ENCODE assay signal across 11 mouse cellular contexts in the genomic region with DNA sequence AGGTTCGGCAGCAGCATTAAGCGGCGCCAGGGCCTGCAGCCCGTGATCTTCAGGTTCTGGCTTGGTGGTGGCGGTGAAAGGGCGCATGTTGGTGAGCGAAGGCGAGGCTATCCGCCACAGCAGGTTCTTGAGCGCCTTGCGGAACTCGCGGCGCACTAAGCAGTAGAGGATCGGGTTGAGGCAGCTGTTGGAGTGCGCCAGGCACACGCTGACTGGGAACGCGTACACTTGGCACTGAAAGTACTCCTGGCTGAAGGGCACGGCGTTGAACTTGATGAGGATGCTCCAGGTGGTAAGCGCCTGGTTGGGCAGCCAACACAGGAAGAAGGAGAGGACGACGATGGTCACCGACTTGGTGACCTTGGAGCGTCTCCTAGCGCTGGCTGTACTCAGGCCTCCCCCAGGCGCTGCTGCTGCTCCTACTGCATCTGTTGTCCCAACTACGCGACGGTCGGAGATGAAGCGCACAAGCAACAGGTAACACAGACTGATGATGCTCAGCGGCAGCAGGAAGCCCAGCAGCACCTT. TPM values are rescaled to one million over a fixed set of nuclear protein-coding genes. Genes with fewer than 3 reads are reported as not detected.
DNase-seq lines count a peak whose midpoint lies in the region; ATAC-seq and TF ChIP-seq lines count a peak whose summit lies in the region.
"Had no signal": no experiment of that assay in that cellular context is flagged by ENCODE, and none has a peak within 500 bp of the region (broad histone marks: within the 10 kb centered on the region; RNA-seq: fewer than 3 reads in every experiment).

No protein-coding gene starts in this region.

- peak overlapping the region; percentile 67 for H3K4me2 ChIP-seq in heart, embryonic 14.5 days (ENCODE audit: low read length)
- H3K4me2 ChIP-seq in forebrain, embryonic 14.5 days (ENCODE audit: low read length) = peak overlapping the region; percentile 55
- H3K4me2 ChIP-seq in liver, embryonic 16.5 days (ENCODE audit: low read depth, low read length) = peak overlapping the region; percentile 50

- peak overlapping the region; percentile 41 to 43; a peak in 3 of 4 replicates for H3K4me3 ChIP-seq in heart, embryonic 14.5 days (ENCODE audit: control insufficient read depth in 1 of 2, insufficient read depth in 1 of 2, low read depth in 1 of 2, low read length in 2 of 2)
- H3K4me3 ChIP-seq in heart, adult 2 months = no peak overlapping the region
- H3K4me3 ChIP-seq in forebrain, embryonic 14.5 days (ENCODE audit: low read depth, low read length) = peak overlapping the region; percentile 29
- H3K4me3 ChIP-seq in liver, embryonic 16.5 days (ENCODE audit: low read depth, low read length) = no peak overlapping the region

- peaks cover 48% of the 10 kb centered on the region for H3K27me3 ChIP-seq in heart, embryonic 14.5 days (ENCODE audit: control insufficient read depth, insufficient read depth, low read length)
- peaks cover 6% of the 10 kb centered on the region; the same call in 1 of the 2 replicates for H3K27me3 ChIP-seq in heart, adult 2 months (ENCODE audit: control insufficient read depth, insufficient read depth, low read length)
- H3K27me3 ChIP-seq in forebrain, embryonic 14.5 days (replicated peaks; ENCODE audit: control insufficient read depth, insufficient read depth, low read length) = peaks cover 37% of the 10 kb centered on the region
- peaks cover 27% of the 10 kb centered on the region for H3K27me3 ChIP-seq in liver, embryonic 16.5 days (ENCODE audit: control insufficient read depth, insufficient read depth, low read depth, low read length)

- no peak for TF ChIP-seq CTCF in heart, adult 2 months (IDR thresholded peaks at IDR 0.05)

- no peak for ATAC-seq in heart, embryonic 14.5 days (ENCODE audit: insufficient number of reproducible peaks, insufficient read depth, low FRiP score, low read depth)
- no peak for ATAC-seq in forebrain, embryonic 14.5 days
- ATAC-seq in liver, embryonic 16.5 days (ENCODE audit: low read depth) = no peak

- intact Hi-C loops in heart, adult 2 months (cut with DNase I) = loop anchor here (10.0 kb wide), 1 partner anchor 209 kb away; no protein-coding TSS in a partner anchor

- H3K9ac ChIP-seq in heart, embryonic 14.5 days (ENCODE audit: low read length) = no peak overlapping the region
- H3K9ac ChIP-seq in heart, adult 2 months (ENCODE audit: low read depth, low read length) = no peak overlapping the region
- H3K9ac ChIP-seq in forebrain, embryonic 14.5 days (ENCODE audit: low read length) = no peak overlapping the region; the same call in 1 of the 2 replicates
- H3K9ac ChIP-seq in liver, embryonic 16.5 days (ENCODE audit: low read depth, low read length) = no peak overlapping the region

- no peak overlapping the region for H3K27ac ChIP-seq in heart, embryonic 14.5 days (replicated peaks in 1 of 2; ENCODE audit: control insufficient read depth in 1 of 2, insufficient read depth in 1 of 2, low read depth in 2 of 2, low read length in 2 of 2)
- H3K27ac ChIP-seq in heart, adult 2 months = no peak overlapping the region
- no peak overlapping the region for H3K27ac ChIP-seq in forebrain, embryonic 14.5 days (ENCODE audit: low read depth, low read length)
- H3K27ac ChIP-seq in liver, embryonic 16.5 days (ENCODE audit: low read length) = no peak overlapping the region

- no peak for TF ChIP-seq POLR2A in heart, adult 2 months (IDR thresholded peaks at IDR 0.05; ENCODE audit: insufficient read depth, low read depth, low read length)

- 6% methylated on average over 34 of the region's 34 CpGs for WGBS in heart, embryonic 14.5 days
- 6% methylated on average over 34 of the region's 34 CpGs for WGBS in heart, adult 2 months
- 5% methylated on average over 34 of the region's 34 CpGs for WGBS in forebrain, embryonic 14.5 days
- 8% methylated on average over 34 of the region's 34 CpGs for WGBS in liver, embryonic 16.5 days (ENCODE audit: insufficient replicate concordance)

- no peaks in the 10 kb centered on the region for H3K9me3 ChIP-seq in heart, embryonic 14.5 days (ENCODE audit: control insufficient read depth, low read length)
- H3K9me3 ChIP-seq in forebrain, embryonic 14.5 days (replicated peaks; ENCODE audit: control insufficient read depth, low read length) = no peaks in the 10 kb centered on the region
- no peaks in the 10 kb centered on the region for H3K9me3 ChIP-seq in liver, embryonic 16.5 days (replicated peaks; ENCODE audit: control insufficient read depth, low read length)

- TF ChIP-seq EP300 in heart, adult 2 months (IDR thresholded peaks at IDR 0.05; ENCODE audit: insufficient read depth, low read depth, low read length) = no peak

- H3K79me2 ChIP-seq in heart, adult 2 months (replicated peaks; ENCODE audit: control insufficient read depth, insufficient read depth, low read length) = no peaks in the 10 kb centered on the region

- H3K4me1 ChIP-seq in heart, embryonic 14.5 days (ENCODE audit: control insufficient read depth in 2 of 2, insufficient read depth in 2 of 2, low read length in 2 of 2) = peaks cover 0 to 11% of the 10 kb centered on the region in 2 experiments; a peak in 3 of 4 replicates
- no peaks in the 10 kb centered on the region; the same call in 1 of the 2 replicates for H3K4me1 ChIP-seq in heart, adult 2 months (ENCODE audit: control insufficient read depth, insufficient read depth, low read length)
- peaks cover 4% of the 10 kb centered on the region; the same call in 1 of the 2 replicates for H3K4me1 ChIP-seq in forebrain, embryonic 14.5 days (ENCODE audit: control insufficient read depth, insufficient read depth, low read length)
- no peaks in the 10 kb centered on the region for H3K4me1 ChIP-seq in liver, embryonic 16.5 days (ENCODE audit: control insufficient read depth, low read depth, low read length)

- no peak for DNase-seq in heart, adult 2 months
- peak; percentile 19 for DNase-seq in ES-CJ7 (ENCODE audit: low read depth, low spot score)
- DNase-seq in forebrain, embryonic 14.5 days (ENCODE audit: low spot score) = peak; percentile 25
- no peak for DNase-seq in cerebellum, adult 11-12 months
- no peak for DNase-seq in ovary, postnatal 10 days (ENCODE audit: low spot score)
- DNase-seq in adrenal gland, postnatal 10 days = no peak

- H3K36me3 ChIP-seq in heart, embryonic 14.5 days (ENCODE audit: control insufficient read depth, insufficient read depth, low read length) = no peaks in the 10 kb centered on the region
- H3K36me3 ChIP-seq in heart, adult 2 months (ENCODE audit: control insufficient read depth, insufficient read depth, low read length) = no peaks in the 10 kb centered on the region
- H3K36me3 ChIP-seq in forebrain, embryonic 14.5 days (ENCODE audit: control insufficient read depth, insufficient read depth, low read length) = no peaks in the 10 kb centered on the region
- H3K36me3 ChIP-seq in liver, embryonic 16.5 days (ENCODE audit: control insufficient read depth, insufficient read depth) = no peaks in the 10 kb centered on the region

RNA-seq across cellular contexts. Expression of a gene that starts 1.8 kb away (rescaled TPM):
- 0.04 and 0.05 TPM in 2 replicates for polyA plus RNA-seq in heart, embryonic 14.5 days (2014; fragmentation: Nextera tagmentation; extraction: Ambion mirVana)
- total RNA-seq in heart, adult 2 months (2021) = under 1 TPM; 0.05 to 0.09 TPM
- 0.06 and 0.08 TPM in 2 replicates for polyA plus RNA-seq in heart, adult 2 months (2012; rRNA removed)
- polyA plus RNA-seq in forebrain, embryonic 14.5 days (2014; fragmentation: Nextera tagmentation; extraction: Ambion mirVana) = 1.2 TPM in 2 replicates
- not detected in 2 replicates for polyA plus RNA-seq in liver, embryonic 16.5 days (2015; fragmentation: Nextera tagmentation; extraction: Ambion mirVana)
- not detected for total RNA-seq in adrenal gland, postnatal 10 days (2021)
- total RNA-seq: MEL had no signal
- polyA plus RNA-seq: testis, adult 2 months had no signal

RNA-seq across cellular contexts. Expression of a gene that starts 28.6 kb away (rescaled TPM):
- 1.8 and 2.0 TPM in 2 replicates for polyA plus RNA-seq in heart, embryonic 14.5 days (2014; fragmentation: Nextera tagmentation; extraction: Ambion mirVana)
- 1 to 10 TPM; 1.3 to 2.7 TPM for total RNA-seq in heart, adult 2 months (2021)
- 0.64 and 1.7 TPM in 2 replicates for polyA plus RNA-seq in heart, adult 2 months (2012; rRNA removed)
- 0.88 and 1.4 TPM in 2 replicates for polyA plus RNA-seq in forebrain, embryonic 14.5 days (2014; fragmentation: Nextera tagmentation; extraction: Ambion mirVana)
- polyA plus RNA-seq in liver, embryonic 16.5 days (2015; fragmentation: Nextera tagmentation; extraction: Ambion mirVana) = 0.26 and 0.34 TPM in 2 replicates
- 10 to 100 TPM; 16.9 to 19.2 TPM for total RNA-seq in adrenal gland, postnatal 10 days (2021)
- total RNA-seq: MEL had no signal

RNA-seq across cellular contexts. Expression of a gene that starts 35.5 kb away (rescaled TPM):
- polyA plus RNA-seq in heart, embryonic 14.5 days (2014; fragmentation: Nextera tagmentation; extraction: Ambion mirVana) = 0.18 TPM in 1 of 2 replicates, not detected in the other
- not detected for total RNA-seq in heart, adult 2 months (2021)
- polyA plus RNA-seq in heart, adult 2 months (2012; rRNA removed) = 0.06 TPM in 1 of 2 replicates, not detected in the other
- 0.07 TPM in 1 of 2 replicates, not detected in the other for polyA plus RNA-seq in forebrain, embryonic 14.5 days (2014; fragmentation: Nextera tagmentation; extraction: Ambion mirVana)
- 0.05 TPM in 1 of 2 replicates, not detected in the other for polyA plus RNA-seq in liver, embryonic 16.5 days (2015; fragmentation: Nextera tagmentation; extraction: Ambion mirVana)
- total RNA-seq in adrenal gland, postnatal 10 days (2021) = not detected
- total RNA-seq: heart, postnatal 10 days; MEL had no signal

RNA-seq across cellular contexts. Expression of a gene that starts 54.5 kb away (rescaled TPM):
- polyA plus RNA-seq in heart, embryonic 14.5 days (2014; fragmentation: Nextera tagmentation; extraction: Ambion mirVana) = 16.6 and 19.3 TPM in 2 replicates
- total RNA-seq in heart, adult 2 months (2021) = 10 to 100 TPM; 34.0 to 37.8 TPM
- polyA plus RNA-seq in heart, adult 2 months (2012; rRNA removed) = 18.7 and 31.5 TPM in 2 replicates
- 11.4 and 12.9 TPM in 2 replicates for polyA plus RNA-seq in forebrain, embryonic 14.5 days (2014; fragmentation: Nextera tagmentation; extraction: Ambion mirVana)
- polyA plus RNA-seq in liver, embryonic 16.5 days (2015; fragmentation: Nextera tagmentation; extraction: Ambion mirVana) = 24.0 and 26.6 TPM in 2 replicates
- total RNA-seq in adrenal gland, postnatal 10 days (2021) = 10 to 100 TPM; 33.8 to 40.5 TPM
- total RNA-seq: MEL had no signal

Comparison
In these comparisons a context has a peak if more than half of its experiments do, and no peak if none do; other contexts are left out.
1. H3K4me3 ChIP-seq: peak in heart, embryonic 14.5 days (2 of 2) and forebrain, embryonic 14.5 days (single experiment); none in heart, adult 2 months (single experiment) and liver, embryonic 16.5 days (single experiment).
2. DNase-seq: peak in ES-CJ7 (single experiment) and forebrain, embryonic 14.5 days (single experiment); none in heart, adult 2 months (0 of 2), cerebellum, adult 11-12 months (single experiment), ovary, postnatal 10 days (single experiment) and adrenal gland, postnatal 10 days (single experiment).
3. Peak in every context shown above with its lines, with median percentiles within 50 percentile points of each other: H3K4me2 ChIP-seq.